Mouse (Mus musculus): ENCODE measurements around the gene Ncoa3.

DNA sequence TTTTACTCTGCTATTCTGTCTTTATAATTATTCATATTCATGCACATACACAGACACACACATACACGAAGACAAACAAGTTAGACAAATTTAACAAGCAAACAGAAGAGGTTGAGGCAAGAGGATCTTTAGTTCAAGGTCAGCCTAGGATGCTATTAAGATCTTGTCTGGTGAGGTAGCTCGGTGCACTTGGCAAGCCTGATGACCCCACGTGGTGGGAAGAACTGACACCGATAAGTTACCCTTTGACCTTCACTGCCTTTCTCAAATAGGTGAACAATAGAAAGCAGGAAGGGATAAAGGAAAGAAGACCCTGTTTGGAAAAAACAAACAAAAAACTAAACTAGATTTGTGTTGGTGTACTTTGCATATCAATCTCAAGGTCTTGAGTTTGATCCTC lies 10.0 kb downstream of the Ncoa3 start:
- TF ChIP-seq CTCF (IDR thresholded peaks at IDR 0.05; ENCODE audit: low read depth, low read length), result no peak
- peak; percentile 69; the same call in 1 of the 2 replicates for TF ChIP-seq EP300 (IDR thresholded peaks at IDR 0.05; ENCODE audit: insufficient read depth, low read depth, low read length)

All from ES-Bruce4 (cell line).